Mouse (Mus musculus): ENCODE results near the gene Ahcyl2.
"Not testable (repeated sequence)": the region's sequence is repeated elsewhere in the genome, so short reads cannot be mapped to it uniquely, and the experiment has no call there.

Gene Ahcyl2

GRCm38 (mm10) chr6:29767813-29768660 is at the start of gene Ahcyl2:
Gene Ahcyl2 (plus strand): TSS chr6:29768011.
- peak; percentile 99 for DNase-seq (ENCODE audit: low read depth, low spot score)

DNA sequence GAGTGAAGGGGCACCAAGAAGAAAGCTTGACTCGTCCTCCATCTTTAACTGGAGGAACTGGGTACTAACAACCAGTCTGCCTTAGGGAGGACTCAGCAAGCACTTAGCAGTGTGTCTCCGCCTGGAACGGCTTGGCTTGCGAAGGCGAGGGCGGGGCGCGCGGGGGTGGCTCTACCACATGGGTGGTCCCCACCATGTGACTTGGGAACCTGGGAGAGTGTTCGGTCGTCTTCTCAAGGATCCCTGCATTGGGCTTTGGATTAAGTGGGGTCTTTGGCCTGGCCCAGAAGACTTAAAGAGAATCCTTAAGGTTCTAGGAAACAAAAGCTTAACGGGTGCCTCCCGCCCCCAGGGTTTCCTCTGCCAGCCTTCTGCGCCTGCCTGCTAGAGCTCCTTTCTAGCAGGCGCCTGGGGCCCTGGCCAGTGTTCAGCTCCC is 48.9 kb upstream of the Ahcyl2 start:
- peak; percentile 86 for DNase-seq (ENCODE audit: low read depth, low spot score)

DNA sequence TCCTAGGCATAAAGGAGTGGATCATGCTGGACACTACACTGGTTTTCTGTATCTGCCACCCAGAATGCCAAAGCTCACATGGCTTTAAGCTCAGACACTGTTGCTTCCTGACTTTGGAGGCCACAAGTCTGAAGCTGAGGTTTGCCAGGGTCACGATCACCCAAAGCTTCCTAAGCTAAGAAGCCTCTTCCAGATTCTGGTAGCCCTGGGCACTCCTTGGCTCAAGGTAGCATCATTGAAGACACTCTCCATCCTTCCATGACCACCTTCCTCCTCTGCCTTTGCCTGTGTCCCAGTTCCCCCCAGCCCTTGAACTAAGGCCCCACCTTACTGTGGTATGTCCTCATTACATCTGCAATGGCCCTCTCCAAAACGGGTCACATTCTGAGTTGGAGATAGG is 45.9 kb upstream of the Ahcyl2 start:
- DNase-seq (ENCODE audit: low read depth, low spot score): no peak

DNA sequence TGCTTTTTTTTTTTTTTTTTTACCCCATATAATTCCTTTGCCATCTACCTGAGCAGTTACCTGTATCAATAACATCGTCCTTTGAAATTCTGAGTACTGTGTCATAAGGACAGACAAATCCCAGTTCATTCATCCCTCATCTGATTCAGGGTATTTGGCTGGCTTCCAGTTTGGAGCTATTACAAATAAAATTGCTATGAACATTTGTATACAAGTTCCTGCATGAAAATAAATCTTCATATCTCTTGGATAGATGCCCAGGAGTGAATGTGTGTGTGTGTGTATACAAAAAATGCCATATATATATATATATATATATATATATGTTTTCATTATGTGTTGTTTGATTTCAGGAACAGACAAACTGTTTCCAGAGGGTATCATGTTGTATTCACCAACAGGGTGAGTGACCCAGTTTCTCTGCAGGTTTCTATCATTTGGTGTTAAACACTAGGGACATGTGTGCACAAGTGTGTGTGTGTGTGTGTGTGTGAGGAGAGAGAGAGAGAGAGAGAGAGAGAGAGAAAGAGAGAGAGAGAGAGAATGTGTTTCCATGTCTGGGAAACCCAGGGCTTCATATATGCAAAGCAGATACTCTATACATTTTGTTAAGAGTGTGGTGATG is 41.1 kb upstream of the Ahcyl2 start:
- no peak for DNase-seq (ENCODE audit: low read depth, low spot score)

DNA sequence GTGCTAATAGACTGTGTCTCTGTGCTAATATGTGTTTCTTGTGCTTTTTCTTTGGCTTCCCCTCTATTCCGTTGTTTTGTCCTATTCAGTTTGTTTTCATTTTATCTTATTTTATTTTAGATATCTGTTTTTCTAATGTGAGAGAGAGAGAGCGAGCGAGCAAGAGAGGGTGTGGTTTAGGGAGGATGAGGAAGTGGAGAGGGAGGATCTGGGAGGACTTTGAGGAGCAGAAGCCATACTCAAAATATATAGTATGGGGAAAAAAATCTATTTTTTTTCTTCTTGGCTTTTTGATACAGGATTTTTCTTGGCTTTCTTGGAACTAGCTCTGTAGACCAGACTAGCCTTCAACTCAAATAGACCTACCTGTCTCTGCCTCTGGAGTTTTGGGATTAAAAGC is 39.8 kb upstream of the Ahcyl2 start:
- no peak for DNase-seq (ENCODE audit: low read depth, low spot score)

GRCm38 (mm10) chr6:29729491-29729890 is 38.3 kb upstream of the Ahcyl2 start:
- no peak for DNase-seq (ENCODE audit: low read depth, low spot score)

- DNase-seq (ENCODE audit: low read depth, low spot score): no peak
Measured at GRCm38 (mm10) chr6:29735336-29735688, 32.5 kb upstream of the Ahcyl2 start, which contains the start of gene Smo. Gene Smo (plus strand): TSS chr6:29735503.

DNA sequence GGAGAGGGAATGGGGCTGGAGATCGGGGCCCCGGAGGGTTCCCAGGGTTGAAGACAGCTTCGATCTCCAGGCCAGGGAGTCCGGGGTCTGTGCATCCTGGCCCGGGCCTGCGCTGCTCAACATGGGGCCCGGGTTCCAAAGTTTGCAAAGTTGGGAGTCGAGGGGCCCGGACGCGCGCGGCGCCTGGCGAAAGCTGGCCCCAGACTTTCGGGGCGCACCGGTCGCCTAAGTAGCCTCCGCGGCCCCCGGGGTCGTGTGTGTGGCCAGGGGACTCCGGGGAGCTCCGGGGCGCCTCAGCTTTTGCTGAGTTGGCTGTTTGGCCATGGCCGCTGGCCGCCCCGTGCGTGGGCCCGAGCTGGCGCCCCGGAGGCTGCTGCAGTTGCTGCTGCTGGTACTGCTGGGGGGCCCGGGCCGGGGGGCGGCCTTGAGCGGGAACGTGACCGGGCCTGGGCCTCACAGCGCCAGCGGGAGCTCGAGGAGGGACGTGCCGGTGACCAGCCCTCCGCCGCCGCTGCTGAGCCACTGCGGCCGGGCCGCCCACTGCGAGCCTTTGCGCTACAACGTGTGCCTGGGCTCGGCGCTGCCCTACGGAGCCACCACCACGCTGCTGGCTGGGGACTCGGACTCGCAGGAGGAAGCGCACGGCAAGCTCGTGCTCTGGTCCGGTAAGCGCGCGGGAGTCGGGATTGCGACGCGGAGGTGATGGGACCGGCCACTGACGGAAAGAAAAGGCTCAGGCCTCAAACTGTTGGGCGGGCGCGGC is 31.9 kb upstream of the Ahcyl2 start:
- DNase-seq (ENCODE audit: low read depth, low spot score): peak; percentile 47

DNA sequence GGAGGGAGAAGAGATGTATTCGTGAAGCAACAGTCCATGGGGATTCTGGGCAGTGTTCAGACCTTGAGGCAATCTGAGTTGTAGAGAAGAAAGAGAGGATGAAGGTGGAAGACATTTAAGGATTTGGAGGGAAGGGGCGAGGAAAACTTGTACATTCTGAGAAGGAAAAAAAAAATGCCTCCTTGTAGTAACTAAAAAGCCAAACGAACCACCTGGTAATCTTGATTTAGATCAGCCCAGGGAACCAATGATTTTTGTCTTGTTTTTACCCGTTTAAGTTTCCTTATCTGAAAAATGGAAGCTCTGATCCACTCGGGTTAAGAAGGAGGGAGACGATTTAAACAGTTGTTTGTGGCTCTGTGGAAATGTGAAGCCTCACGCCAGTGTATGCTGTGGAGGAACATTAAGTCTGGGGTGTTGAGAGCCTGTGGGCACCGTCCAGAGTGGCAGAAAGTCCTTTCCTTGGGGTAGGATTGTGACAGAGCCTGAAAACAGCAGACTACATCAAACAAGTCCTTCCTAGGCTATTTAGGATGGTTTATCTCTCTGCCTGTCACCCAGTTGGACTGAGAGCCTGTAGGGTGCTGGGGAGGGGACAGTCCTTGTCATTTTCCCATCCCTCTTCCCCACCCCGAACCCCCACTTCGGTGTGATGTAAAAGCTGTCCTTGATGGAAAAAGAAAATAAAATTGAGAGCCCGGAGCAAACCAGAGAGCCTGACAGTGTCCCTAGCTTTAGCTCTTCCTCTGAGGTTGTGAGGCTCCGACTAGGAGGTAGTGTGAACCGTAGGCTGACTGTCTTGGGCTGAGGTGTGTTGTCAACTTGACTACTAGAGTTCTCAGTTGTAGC is 31.0 kb upstream of the Ahcyl2 start:
- DNase-seq (ENCODE audit: low read depth, low spot score): no peak

GRCm38 (mm10) chr6:29751466-29752152 is 16.2 kb upstream of the Ahcyl2 start:
- DNase-seq (ENCODE audit: low read depth, low spot score): peak; percentile 81

- no peak for DNase-seq (ENCODE audit: low read depth, low spot score)
Measured at GRCm38 (mm10) chr6:29753336-29753735, 14.5 kb upstream of the Ahcyl2 start.

DNA sequence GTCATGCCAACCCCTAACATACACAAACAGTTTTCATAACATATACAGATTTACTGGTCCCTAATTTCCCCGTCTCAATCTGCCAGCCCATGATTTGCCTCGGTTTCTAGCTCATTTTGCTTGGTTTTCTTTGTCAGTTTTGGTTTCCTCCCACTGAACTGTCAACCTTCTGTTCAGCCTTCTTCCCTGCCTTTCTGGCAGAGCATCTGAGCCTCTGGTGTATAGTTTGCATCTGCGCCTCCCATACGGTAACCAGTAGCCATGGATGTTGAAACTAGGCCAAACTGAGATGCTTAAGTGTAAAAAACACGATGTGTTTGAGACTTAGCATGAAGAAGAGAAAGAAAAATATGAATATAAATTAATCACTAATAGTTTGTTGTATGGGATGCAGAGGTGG is 11.8 kb upstream of the Ahcyl2 start:
- peak; percentile 84 for DNase-seq (ENCODE audit: low read depth, low spot score)

- peak; percentile 36 for DNase-seq (ENCODE audit: low read depth, low spot score)
Measured at GRCm38 (mm10) chr6:29756476-29756875, 11.3 kb upstream of the Ahcyl2 start.

- DNase-seq (ENCODE audit: low read depth, low spot score): peak; percentile 92
Measured at GRCm38 (mm10) chr6:29758417-29758816, 9.4 kb upstream of the Ahcyl2 start.

GRCm38 (mm10) chr6:29759012-29759679 is 8.7 kb upstream of the Ahcyl2 start:
- no peak for DNase-seq (ENCODE audit: low read depth, low spot score)

DNA sequence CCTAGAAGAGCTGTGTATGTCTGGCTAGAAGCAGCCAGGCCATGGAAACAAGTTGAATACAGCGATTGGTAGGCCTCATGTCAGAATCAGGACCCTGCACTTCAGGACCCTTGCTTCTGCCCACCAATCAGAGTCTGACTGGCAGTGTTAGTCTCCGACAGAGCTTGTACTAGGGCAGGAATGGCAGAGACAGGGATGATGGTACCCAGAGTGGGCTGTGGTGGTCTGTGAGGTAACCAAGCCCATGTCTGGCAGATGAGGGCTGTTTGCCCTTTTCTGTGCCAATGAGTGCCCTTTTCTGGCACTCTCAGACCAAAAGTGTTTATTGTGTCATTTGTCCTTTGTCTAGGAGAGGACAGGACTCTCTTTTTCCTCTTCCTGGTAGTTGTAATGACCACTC is 7.4 kb upstream of the Ahcyl2 start:
- not testable (repeated sequence) for DNase-seq (ENCODE audit: low read depth, low spot score)

DNA sequence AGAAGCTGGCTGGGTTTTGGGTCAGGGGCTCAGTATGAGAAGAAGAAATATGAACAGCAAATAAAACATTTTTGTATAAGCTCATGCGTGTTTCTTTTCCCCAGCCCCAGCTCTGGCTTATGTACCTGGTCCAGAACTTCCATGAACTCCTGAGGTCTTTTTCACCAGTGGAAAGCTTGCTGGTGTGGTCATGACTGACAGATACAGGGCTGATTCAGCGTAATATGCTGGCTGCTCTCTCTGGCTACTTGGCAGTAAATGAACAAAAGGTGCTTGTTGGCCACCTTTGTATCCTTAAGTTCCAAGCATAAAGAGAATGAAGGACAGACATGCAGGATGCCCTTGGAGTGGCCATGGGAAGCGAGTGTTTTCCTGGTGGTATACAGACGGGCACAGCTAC is 6.5 kb upstream of the Ahcyl2 start:
- no peak for DNase-seq (ENCODE audit: low read depth, low spot score)

DNA sequence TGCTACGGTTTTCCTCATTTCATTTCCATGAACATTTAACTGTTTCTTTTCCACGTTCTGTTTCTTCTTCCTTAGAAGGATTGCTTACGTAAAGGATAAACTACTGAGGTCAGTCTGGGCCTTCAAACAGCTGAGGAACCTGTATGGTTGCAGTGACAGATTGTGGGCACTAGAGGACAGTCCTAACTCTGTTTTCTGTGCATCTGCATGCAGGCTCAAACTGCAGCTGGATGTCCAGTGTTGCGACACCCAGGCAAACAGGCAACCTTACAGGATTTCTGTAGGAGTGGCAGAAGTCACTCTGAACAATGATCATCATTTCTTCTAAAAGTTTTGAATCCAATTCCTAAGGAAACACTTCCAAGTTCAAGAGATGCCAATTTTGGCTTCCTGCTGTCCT is 5.3 kb upstream of the Ahcyl2 start:
- DNase-seq (ENCODE audit: low read depth, low spot score): peak; percentile 66

GRCm38 (mm10) chr6:29766874-29767273 is 937 bp upstream of the Ahcyl2 start:
- no peak for DNase-seq (ENCODE audit: low read depth, low spot score)

GRCm38 (mm10) chr6:29768791-29769441 is 1.1 kb downstream of the Ahcyl2 start:
- DNase-seq (ENCODE audit: low read depth, low spot score): peak; percentile 58

Measured in brain, adult 2 months (tissue).